Mouse (Mus musculus) CH12.LX (cell line): Measurements from ENCODE around the gene Sirt3.

Experiments
- KAT2A ChIP-seq: IDR thresholded peaks from 2 replicates; pipeline ENCODE4 v1.6.1; 2012; ENCODE audit warnings: low read length, improper control_type of control experiment, inconsistent platforms; ENCODE audit not compliant: insufficient replicate concordance
- MAFK ChIP-seq: IDR thresholded peaks from 2 replicates; pipeline ENCODE4 v1.6.1; 2011; ENCODE audit warnings: low read length, improper control_type of control experiment; ENCODE audit not compliant: insufficient replicate concordance
- MAZ ChIP-seq: IDR thresholded peaks from 2 replicates; pipeline ENCODE4 v1.6.1; 2012; ENCODE audit warnings: low read depth, mild to moderate bottlenecking, inconsistent platforms, low read length, improper control_type of control experiment, moderate library complexity
- POLR2A ChIP-seq: IDR thresholded peaks from 2 replicates; pipeline ENCODE4 v1.6.1; 2011; ENCODE audit warnings: low read depth, mild to moderate bottlenecking, improper control_type of control experiment, low read length
- ZC3H11A ChIP-seq: IDR thresholded peaks from 2 replicates; pipeline ENCODE4 v1.6.1; 2012; ENCODE audit warnings: low read depth, mild to moderate bottlenecking, inconsistent platforms, low read length, improper control_type of control experiment

DNA sequence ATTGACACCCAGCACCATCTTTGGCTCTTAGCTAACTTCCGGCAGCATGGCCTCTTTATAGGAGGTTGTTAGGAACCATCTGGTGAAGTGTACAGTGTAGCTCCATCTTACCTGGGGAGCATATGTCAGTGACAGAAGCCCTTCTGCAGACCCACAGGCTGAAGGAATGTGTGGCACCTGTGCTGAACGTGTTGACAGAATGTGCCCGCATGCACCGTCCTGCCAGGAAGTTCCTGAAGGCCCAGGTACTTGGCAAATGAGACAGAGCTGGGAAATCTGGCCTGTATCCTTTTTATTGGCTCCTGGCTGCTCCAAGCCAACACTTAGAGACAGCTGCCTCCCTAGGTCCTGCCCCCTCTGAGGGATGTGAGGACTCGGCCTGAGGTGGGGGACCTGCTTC is 21.4 kb downstream of the Sirt3 start:
- no peak for TF ChIP-seq MAFK
- TF ChIP-seq ZC3H11A, result no peak
- no peak for TF ChIP-seq MAZ
- TF ChIP-seq KAT2A, result no peak
- TF ChIP-seq POLR2A, result no peak
